Mouse (Mus musculus) hindlimb bud, embryonic 11.5 days (tissue): ENCODE measurements around the gene Pde4c.

Experiments used
- DNase-seq: peaks from one replicate; pipeline ENCODE4 v3.0.0-alpha.2; 2012; ENCODE audit warnings: low read depth, low spot score; ENCODE audit errors: extremely low spot score

Gene Pde4c

DNA sequence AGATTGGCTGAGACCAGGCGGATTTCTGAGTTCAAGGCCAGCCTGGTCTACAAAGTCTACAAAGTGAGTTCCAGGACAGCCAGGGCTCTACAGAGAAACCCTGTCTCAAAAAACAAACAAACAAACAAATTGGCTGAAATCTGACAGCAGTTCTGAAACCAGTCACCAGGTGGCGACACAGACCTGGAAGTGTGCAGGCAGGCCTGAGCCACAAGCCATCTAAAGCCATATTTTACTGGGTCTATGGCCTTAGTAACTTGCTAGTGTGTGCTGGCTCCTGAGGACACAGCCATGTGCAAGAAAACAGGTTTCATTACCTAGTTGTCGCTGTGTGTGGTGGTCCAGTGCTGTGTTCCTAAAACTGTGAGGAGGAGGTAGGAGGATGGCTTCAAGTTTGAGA lies 2.8 kb upstream of the Pde4c start:
- DNase-seq, result no peak

DNA sequence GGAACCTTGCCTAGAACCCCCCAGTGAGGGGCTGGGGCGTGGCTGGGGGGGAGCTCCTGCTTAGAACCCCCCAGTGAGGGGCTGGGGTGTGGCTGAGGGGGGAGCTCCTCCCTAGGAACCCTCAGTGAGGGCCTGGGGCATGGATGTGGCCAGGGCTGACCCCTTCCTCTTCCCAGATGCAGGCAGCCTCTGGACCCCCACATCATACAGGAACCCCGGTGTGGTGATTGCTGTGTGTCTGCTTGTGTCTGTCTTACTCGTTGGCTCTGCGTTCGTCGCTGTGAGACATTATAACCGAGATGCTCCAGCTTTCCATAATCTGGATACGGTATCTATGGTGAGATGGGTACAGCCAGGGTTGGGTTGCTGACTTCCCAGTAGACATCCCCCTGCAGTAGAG lies 1.9 kb upstream of the Pde4c start:
- no peak for DNase-seq

DNA sequence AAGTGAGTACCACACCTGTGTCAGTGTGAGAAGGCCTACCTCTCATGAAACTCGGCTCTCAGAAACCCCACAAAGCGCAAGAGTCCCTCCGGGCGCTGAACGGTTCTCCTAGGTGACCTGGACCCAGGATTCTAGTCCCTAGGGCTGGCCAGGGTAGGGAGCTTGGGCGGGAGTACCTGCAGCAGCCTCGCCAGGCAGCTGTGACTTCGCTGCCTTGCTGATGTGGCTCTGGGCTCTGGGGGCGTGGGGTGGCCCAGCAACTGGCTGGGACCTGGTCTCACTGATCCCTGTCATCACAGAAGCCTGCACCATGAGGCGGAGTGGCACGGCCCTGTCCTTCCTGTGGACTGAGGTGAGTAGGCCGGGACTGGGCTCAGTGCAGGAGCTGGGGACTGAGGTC lies 696 bp downstream of the Pde4c start:
- DNase-seq, result no peak

DNA sequence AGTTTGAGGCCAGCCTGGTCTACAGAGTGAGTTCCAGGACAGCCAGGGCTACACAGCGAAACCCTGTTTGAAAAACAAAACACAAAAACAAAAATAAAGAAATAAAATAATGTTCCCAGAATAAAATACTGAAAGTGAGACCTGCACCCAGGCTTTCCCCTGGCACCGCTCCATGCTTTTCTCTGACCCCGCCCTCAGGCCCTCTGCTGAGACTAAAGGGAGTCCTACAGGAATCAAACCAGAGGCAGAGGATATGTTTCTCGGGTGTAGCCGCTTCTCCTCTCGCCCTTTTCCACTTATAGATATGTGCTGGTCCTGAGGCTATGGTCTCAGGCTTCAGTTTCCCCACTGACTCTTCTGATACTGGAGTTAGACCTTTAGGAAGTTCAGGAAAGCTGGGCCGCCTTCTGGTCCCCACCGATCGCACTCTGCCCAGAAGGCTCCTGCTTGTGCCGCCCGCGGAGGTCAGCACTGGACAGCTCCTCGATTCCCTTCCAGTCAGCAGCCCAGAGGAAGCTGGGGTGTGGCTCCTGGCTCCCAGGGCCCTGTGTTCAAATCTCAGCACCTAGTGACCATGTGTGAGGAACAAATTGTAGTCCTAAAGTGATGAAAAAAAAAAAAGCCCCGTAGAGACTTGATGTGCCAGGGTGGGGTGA lies 2.4 kb downstream of the Pde4c start:
- DNase-seq, result no peak

DNA sequence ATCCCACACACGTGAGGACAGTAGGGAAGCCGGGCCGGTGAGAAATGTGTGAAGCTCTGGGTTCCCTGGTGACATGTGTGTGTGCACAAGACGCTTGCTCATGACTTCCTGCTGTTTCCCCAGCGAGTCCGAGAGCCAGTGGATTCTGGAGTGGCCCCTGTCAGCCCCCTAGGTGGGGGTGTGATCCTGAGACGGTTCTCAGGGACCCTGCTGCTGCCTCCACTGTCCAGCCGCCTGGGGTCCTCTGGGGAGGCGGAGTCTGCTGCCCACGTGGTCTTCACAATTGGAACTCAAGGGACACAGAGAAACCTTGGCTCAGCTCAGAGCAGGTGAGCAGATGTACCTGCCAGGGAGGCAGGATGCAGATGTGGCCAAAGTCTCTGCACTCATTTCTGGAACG lies 3.2 kb downstream of the Pde4c start:
- no peak for DNase-seq

DNA sequence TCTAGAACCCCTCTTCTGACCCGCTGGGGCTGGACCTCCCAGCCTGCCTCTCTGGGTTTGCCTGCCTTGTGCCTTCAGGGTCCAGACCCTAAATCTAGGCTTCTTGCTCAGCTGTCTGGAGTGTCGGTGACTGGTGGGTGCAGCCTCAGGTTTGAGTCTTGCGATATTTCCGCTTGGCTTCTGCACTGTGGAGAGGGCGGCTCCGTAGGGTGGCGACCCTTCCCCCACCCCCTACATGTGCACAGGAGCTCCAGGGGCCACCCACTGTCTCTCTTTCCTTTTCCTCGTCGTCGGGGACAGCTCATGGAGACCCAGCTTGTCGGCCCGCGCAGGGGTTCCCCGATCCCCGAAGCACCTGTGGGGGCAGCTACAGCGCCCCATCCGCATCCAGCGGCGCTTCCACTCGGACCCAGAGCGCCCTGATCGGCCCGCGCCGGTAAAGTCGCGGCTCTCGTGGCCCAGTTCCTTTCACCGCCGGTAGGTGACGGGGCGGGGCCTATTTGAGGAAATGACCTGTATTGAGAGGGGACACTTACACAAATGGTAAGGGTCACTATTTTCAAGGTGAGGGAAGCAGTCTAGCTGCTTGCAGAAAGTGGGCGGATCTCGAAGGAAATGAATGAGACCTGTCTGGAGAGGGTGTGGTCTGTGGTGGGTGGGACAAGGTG lies 6.4 kb downstream of the Pde4c start:
- DNase-seq, result no peak

DNA sequence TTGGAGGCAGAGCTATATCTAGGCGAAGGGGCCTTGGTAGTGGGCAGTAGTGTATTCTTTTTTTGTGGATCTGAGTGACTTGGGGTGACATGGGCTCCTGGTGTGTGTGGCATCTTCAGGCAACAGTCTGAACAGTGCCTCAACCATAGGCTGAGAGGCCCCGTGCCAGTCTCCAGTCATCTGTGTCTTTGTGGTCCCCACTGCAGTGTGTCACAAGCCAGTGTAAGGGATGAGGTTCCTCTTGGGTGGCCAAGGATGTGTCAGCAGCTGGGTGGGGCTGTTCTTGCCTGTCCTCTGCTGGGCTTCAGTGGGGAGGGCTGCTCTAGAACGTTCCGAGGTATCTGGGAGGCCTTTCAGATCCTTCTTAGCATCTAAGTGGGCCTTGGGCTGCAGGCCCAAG lies 7.4 kb downstream of the Pde4c start:
- no peak for DNase-seq

DNA sequence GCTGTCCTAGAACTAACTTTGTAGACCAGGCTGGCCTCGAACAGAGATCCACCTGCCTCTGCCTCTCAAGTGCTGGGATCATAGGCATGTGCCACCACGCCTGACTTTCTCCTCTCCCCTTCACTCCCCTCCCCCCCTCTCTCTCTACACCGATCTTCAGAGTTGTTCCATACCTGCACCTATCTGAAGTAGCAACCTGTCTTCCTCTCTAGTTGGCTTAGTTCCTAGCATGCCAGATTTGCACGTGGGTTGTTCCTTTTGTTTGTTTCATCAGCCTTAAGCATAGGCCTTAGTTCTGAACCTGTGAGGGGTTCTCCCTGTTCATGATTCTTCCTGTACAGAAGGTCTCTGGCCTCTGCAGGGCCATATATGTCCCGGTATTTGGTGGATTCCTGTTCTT lies 14.2 kb downstream of the Pde4c start:
- DNase-seq, result no peak

DNA sequence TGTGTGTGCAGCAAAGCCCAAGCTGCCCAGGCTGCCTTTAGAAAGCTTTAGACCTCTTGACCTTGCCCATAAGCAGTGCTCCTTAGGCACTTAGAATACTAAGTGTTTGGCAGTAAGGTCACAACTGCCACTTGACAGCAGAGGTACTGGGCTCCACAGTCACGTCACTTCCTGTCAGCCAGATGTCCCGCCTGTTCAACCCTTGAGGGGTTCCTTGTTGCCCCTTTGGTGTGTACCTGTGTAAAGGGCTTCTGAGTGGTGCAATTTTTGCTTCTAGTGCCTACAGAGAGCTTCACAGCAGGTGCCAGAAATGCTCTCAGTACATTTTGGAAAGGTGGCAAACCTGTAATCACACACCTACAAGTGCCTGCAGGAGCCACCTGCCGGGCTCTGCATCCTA lies 14.7 kb downstream of the Pde4c start:
- no peak for DNase-seq

DNA sequence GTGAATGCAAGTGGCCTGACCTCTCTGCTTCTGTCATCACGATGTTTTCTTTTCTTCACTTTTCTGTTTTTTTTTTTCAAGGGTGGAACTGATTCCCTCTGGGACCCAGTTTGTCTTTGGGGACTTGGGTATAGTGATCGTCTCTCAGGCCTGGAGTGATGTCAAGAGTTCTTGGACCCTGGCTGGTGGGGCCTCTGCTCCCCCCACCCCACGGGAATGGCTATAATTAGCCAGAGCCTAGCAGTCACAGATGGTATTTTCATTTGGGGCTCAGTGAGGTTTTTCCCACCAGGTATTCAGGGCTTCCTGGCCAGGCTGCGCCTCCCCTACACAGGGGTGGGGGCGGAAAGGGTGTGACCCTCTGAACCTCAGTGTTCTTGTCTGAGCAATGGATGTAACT lies 18.1 kb downstream of the Pde4c start:
- no peak for DNase-seq

DNA sequence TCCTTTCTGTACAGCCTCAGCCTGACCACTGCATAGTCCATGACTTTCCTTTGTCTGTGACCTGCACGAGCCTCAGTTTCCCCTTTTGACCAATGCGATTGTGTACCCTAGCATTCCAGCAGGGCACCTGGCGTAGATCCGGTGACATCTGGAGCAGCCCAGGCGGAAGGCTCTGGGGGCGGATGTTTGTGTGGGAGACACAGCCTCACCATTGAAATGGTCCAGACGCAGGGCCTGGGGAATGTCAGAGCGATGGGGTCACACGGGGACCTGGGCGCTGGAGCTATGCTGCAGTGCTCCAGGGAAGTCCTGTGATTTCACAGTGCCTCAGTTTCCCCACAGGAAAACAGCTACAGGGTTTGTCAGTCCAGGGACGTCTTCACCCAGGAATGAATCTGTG lies 18.7 kb downstream of the Pde4c start:
- DNase-seq, result no peak

DNA sequence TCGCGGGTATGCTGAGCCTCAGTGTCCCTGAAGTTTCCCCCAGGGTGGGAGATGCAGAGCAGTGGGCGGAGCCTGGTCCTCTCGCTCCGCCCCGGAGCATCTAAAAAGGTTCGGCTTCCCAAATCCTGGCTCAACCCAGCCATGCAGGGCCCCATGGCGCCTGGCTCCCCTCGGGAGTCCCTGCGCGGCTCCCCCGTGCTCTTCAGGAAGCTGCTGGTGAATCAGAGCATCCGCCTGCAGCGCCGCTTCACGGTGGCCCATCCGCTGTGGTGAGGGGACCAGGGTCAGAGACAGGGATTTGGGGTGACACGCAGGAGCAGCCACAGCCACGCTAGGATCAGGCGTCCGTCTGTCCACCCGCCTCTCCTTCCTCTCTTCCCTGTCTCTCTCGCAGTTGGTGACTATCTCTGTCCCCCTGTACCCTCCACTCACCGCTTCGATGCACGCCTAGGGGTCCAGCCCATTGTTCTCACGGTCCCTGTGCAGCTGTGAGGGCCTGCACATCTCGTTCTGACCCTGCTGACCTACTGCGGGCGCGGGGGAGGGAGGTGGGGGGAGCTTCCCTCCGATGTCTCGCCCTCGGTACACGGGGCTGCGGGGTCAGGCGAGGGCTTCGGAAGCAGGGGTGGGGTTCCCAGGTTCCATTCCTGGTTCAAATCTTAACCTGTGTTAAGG lies 19.6 kb downstream of the Pde4c start:
- DNase-seq, result no peak

DNA sequence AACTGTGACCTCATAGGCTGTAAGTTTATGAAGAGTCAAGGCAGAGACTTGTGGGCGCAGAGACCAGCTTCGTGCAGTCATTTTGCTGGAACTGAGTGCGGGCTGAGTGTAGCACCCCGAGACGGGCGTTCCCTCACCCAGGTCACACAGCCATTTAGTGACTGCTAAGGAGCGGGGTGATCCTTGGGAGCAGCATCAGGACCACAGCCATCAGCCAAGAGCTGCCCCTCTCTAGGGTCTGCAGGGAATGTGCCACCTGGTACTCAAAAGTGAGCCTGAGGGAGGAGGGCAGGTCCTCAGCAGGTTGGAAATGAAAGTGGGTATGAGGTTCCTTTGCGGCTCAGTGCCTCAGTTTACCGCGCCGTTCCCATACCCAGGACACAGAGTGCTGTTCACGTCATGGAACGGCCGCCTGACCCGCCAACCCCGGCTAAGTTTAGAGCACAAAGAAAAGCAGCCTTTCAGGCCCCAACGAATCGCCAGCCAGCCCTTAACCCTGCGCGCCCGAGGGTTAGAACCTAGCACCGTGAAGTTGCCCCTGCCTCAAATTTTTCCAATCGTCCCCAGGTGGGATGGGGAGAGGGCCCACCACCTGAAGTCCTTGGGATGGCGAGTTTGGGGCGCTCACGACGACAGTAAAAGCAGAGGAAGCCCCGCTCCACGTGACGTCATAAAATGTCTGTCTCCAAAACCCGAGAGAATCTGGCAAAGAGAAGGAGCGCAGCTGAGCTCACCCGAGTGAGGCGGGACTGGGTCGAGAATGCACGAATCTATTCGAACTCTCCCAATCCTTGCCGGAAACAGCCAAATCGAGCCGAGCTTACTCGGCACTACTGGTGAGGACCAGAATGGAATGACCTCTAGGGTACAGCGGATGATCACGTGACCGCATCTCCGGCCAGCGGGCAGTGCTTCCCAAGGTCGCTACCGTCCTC lies 20.4 kb downstream of the Pde4c start:
- no peak for DNase-seq

DNA sequence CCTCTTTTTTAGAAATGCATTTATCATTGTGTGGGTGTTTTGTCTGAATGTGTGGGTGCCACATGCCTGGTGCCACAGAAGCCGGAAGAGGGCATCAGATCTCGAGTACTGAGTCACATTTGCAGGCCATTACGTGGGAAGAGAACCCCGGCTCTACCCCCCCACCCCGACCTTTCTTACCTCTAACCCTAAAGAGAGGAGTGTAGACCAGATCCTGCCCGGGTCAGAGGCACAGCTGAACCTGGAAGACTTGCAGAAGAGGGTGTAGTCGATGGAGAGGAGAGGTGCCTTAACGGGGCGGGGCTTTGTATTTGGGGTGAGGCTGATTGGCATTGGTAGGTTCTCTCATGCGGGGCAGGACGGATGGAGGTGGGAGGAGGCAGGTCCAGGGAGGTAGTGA lies 21.3 kb downstream of the Pde4c start:
- no peak for DNase-seq

DNA sequence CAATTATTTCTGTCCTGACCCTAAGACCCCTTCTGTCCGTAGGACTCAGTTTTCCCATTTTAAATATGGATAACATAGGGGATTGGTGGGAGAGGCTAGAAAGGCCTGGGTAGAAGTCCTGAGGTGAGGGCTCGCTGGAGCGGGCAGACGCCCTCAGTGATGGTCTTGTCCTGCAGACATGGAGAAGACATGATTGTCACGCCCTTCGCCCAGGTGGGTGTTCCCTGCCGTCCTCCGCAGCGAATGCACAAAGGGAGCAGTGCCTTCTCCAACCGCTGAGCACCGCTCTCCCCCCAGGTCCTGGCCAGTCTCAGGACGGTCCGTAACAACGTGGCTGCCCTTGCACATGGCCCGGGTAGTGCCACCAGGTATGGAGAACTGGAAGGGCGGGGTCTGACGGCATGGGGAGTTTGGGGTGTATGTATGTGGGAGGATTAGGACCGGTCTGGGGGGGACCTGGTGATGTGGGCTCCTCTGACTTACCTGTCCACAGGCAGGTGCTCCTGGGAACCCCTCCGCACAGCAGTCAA lies 22.2 kb downstream of the Pde4c start:
- DNase-seq, result no peak

DNA sequence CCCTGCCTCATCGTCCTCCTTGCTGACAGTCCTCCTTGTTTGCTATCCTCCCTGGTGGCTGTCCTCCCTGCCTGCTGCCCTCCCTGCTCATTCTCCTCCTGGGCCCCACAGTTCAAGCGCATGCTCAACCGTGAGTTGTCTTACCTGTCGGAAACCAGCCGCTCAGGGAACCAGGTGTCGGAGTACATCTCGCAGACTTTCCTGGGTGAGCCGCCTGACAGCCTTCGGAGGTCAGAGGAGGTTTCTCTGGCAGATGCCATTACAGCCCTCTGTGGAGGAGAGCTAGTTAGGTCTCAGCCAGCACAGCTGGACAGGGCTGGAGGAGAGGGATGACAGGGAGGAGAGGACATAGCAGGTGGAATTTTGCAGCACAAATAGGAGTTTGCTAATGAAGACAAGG lies 23.2 kb downstream of the Pde4c start:
- DNase-seq, result no peak

DNA sequence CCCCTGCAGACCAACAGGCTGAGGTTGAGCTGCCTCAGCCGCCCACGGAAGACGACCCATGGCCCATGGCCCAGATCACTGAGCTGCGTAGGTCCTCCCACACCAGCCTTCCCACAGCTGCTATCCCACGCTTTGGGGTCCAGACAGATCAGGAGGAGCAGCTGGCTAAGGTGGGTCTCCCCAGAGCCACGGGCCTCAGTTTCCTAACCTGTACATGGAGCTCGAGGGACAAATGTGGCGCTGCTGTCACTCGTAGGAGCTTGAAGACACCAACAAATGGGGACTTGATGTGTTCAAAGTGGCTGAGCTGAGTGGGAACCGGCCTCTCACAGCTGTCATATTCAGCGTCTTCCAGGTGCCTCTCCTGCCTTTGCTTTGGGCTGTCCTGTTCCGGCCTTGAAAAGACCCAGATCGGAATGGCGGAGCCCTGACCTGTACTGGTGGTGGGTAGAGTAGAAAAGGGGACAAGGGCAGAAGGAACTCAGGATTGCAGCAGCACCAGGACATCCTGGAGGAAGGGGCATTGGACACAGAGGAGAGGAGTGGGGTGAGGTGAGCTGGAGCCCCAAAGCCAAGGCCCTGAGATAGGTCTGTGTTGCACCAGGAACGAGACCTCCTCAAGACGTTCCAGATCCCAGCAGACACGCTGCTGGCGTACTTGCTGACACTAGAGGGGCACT lies 23.8 kb downstream of the Pde4c start:
- no peak for DNase-seq

DNA sequence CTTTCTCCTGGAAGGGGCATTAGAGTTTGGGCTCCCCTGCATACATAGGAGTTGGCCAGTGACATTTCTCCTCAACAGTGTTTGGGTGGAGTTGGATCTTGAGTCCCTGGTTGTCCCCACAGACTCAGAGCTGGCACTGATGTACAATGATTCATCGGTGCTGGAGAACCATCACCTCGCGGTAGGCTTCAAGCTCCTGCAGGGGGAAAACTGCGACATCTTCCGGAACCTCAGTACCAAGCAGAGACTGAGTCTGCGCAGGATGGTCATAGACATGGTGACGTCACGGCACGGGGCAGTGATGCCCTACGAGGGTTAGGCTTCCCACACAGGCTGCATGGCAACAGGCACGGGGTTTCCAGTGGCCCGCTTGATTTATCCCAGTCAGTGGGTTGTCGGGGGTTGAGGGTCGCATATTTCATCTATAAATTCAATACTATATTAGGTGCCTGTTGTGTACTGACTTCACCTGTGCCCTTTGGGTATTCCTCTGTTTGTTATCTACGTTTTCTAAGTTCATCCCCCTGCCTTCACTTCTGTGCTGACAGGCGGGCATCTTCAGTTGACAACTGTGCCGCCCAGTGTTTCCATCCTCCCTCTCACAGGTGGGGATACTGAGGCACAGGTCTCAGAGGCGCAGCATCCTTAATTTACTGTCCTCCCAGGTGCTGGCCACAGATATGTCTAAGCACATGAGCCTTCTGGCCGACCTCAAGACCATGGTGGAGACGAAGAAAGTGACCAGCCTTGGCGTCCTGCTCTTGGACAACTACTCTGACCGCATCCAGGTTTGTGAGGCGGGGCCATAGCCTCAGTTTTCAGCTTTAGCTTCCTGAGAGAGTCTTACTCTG lies 25.0 kb downstream of the Pde4c start:
- no peak for DNase-seq

DNA sequence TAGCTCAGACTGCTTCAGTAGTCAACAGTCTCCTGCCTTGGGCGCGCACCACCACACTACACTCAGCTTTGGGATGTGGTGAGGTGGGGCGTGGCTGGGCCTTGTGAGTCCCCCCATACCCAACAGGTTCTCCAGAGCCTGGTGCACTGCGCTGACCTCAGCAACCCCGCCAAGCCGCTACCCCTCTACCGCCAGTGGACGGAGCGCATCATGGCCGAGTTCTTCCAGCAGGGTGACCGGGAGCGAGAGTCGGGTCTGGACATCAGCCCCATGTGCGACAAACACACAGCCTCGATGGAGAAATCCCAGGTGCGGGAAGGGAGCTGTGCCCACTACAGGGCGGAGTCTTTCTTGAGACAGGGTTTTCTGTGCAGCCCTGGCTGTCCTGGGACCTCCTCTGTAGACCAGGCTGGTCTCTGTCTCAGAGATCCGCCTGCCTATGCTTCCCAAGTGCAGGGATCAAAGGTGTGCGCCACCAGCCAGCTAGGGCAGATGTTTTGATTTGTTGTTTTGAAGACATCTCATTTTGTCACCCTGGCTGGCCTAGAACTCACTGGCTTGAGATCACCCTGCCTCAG lies 25.7 kb downstream of the Pde4c start:
- DNase-seq, result no peak
